Mouse (Mus musculus) embryonic facial prominence, embryonic 11.5 days (tissue): ENCODE data around the gene Utp14b. TPM values are rescaled to one million over a fixed set of nuclear protein-coding genes. Genes with fewer than 3 reads are reported as not detected.

Experiments
- ATAC-seq: fragments of 200-750 bp; cut with Nextera tagmentation; replicated peaks from 2 replicates; pipeline ENCODE4 v1.8.0; 2017; ENCODE audit warnings: low read depth; ENCODE audit not compliant: insufficient number of reproducible peaks, low FRiP score, low TSS enrichment
- DNase-seq: peaks from one replicate; pipeline ENCODE4 v3.0.0-alpha.2; 2015; ENCODE audit warnings: low spot score
- H3K27ac ChIP-seq: fragments of 300-500 bp; sonication (generic); replicated peaks from 2 replicates; pipeline ENCODE4 v1.5.1; 2014; ENCODE audit warnings: mild to moderate bottlenecking, low read depth, low read length, control low read depth
- H3K27me3 ChIP-seq: fragments of 300-500 bp; sonication (generic); 2 replicates; pipeline ENCODE4 v1.6.1; 2014; ENCODE audit warnings: mild to moderate bottlenecking, low read length, moderate library complexity, mixed read lengths; ENCODE audit not compliant: control insufficient read depth, insufficient read depth
- H3K36me3 ChIP-seq: fragments of 300-500 bp; sonication (generic); replicated peaks from 2 replicates; pipeline ENCODE4 v1.6.1; 2014; ENCODE audit warnings: low read depth, mild to moderate bottlenecking, low read length, moderate library complexity, mixed read lengths; ENCODE audit not compliant: control insufficient read depth, insufficient read depth
- H3K4me1 ChIP-seq: fragments of 300-500 bp; sonication (generic); 2 replicates; pipeline ENCODE4 v1.6.1; 2014; ENCODE audit warnings: low read length, mixed read lengths; ENCODE audit not compliant: control insufficient read depth, insufficient read depth
- H3K4me2 ChIP-seq: fragments of 300-500 bp; sonication (generic); 2 replicates; pipeline ENCODE4 v1.6.1; 2014; ENCODE audit warnings: low read depth, mild to moderate bottlenecking, control low read depth, low read length, moderate library complexity
- H3K4me3 ChIP-seq: fragments of 300-500 bp; sonication (generic); 2 replicates; pipeline ENCODE4 v1.5.1; 2014; ENCODE audit warnings: low read depth, low read length, control low read depth
- H3K9ac ChIP-seq: fragments of 300-500 bp; sonication (generic); replicated peaks from 2 replicates; pipeline ENCODE4 v1.6.1; 2014; ENCODE audit warnings: mild to moderate bottlenecking, control low read depth, low read length
- H3K9me3 ChIP-seq: fragments of 300-500 bp; sonication (generic); replicated peaks from 2 replicates; pipeline ENCODE4 v1.6.1; 2016; ENCODE audit warnings: mild to moderate bottlenecking, low read length, inconsistent platforms, mixed read lengths; ENCODE audit not compliant: control insufficient read depth
- WGBS: fragments of 180-500 bp; shearing (Covaris S2); extraction: QIAGEN DNeasy Blood & Tissue Kit; methylation state at CpG from one replicate; pipeline ENCODE4 v1.1.7; 2014; 5-methylcytosine and 5-hydroxymethylcytosine counted together
- polyA plus RNA-seq: library from polyadenylated mRNA; unstranded; fragments of >200 nt; fragmentation: Nextera tagmentation; extraction: Ambion mirVana; gene quantifications from 2 replicates; pipeline ENCODE4 v1.2.1, GENCODE M21; 2014

Gene Utp14b
- polyA plus RNA-seq, result 6.3 and 6.6 TPM in 2 replicates

DNA sequence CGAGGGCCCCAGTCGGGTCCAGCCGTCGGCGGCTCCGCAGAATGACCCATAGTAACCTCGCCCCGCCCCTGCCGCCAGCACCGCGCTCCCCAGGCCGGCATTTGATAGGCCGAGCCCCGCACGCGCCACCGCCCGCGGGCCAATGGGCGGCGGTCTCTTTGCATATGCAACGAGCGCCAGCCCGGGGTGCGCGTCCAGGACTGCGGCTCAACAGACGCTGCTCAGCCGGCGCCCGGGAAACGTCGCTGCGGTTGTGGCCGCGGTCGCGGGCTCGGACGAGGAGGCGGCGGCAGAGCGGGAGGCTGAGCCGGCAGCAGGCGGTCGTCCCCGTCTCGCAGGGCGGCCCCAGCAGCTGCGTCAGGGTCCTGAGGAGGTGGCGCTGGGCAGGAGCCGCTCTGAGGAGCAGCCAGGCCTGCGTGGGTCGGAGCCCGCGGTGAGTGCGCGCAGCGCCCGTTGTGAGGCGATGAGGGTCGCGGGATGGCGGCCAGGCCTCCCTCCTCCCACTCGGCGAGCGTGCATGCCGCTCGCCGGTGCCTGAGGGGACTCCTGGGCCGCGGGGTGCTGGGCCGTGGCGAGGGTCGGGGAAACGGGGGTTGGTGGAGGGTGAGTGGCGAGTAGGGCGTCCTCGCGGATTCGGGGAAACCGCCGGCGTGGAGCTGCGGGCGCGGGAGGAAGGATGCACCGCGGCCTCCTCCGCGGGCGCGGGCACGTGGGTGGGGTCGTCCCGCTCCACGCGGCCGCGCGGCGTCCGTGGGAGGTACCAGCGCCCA is at the start of gene Utp14b, which contains the start of gene Acsl3:
Utp14b (plus strand) TSS at position 368 of the 770 bp plus-strand sequence.
Acsl3 (plus strand) TSS at position 155 of the 770 bp plus-strand sequence.
- H3K27me3 ChIP-seq, result no peaks in the 10 kb centered on the region
- H3K27ac ChIP-seq, result peak within 1 kb of the TSS; percentile 95
- H3K9me3 ChIP-seq, result no peaks in the 10 kb centered on the region
- peak within 1 kb of the TSS; percentile 98 for H3K9ac ChIP-seq
- peak within 1 kb of the TSS; percentile 98 for H3K4me3 ChIP-seq
- peak within 1 kb of the TSS; percentile 50 for H3K4me2 ChIP-seq
- peak; percentile 97 for ATAC-seq
- DNase-seq, result peak; percentile 99
- no peaks in the 10 kb centered on the region; the same call in 1 of the 2 replicates for H3K4me1 ChIP-seq
- H3K36me3 ChIP-seq, result no peaks in the 10 kb centered on the region
- under 1% methylated on average over 86 of the region's 104 CpGs for WGBS

DNA sequence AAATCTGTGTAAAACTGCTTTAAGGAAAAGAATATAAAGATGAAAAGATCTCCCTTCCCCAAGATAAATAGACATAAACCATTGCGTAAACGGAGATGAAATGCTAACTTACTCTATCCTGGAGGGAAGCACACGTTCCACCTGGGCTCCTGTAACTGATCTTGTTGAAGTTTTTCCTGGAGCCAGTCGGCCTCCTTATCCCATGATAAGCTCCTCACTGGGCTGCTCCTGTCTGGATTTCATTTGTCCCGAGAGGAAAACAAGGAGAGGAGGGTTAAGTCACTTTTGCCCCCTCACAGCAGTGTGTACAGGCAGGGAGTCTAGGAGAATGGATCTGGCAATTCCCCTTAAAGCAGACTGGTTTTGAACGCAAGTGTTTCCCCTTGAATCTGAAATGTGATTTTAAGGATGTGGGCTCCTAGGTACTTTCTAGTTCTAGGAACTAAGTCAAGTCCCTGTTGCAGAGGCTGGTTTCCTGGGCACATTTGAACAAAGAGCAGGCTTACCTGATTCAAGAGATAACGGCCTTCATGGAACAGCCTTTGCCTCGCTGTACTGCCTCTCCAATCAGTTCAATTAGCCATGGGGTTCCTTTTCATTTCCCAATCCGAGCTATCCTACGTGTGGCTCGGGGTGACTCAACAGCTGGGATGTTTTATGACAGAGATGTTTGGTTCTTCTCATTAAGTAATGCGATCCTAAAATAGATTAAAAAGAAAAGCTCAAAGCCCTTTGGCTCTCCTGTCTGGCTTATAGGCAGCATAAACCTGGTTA is 48.5 kb upstream of the Utp14b start:
- no peaks in the 10 kb centered on the region for H3K9me3 ChIP-seq
- no peaks in the 10 kb centered on the region for H3K4me1 ChIP-seq
- H3K27ac ChIP-seq, result no peak overlapping the region
- H3K4me2 ChIP-seq, result no peak overlapping the region
- no peak for ATAC-seq
- H3K27me3 ChIP-seq, result no peaks in the 10 kb centered on the region
- no peaks in the 10 kb centered on the region for H3K36me3 ChIP-seq
- H3K9ac ChIP-seq, result no peak overlapping the region
- H3K4me3 ChIP-seq, result no peak overlapping the region
- 17% methylated on average over 12 of the region's 12 CpGs for WGBS
- DNase-seq, result peak; percentile 64

DNA sequence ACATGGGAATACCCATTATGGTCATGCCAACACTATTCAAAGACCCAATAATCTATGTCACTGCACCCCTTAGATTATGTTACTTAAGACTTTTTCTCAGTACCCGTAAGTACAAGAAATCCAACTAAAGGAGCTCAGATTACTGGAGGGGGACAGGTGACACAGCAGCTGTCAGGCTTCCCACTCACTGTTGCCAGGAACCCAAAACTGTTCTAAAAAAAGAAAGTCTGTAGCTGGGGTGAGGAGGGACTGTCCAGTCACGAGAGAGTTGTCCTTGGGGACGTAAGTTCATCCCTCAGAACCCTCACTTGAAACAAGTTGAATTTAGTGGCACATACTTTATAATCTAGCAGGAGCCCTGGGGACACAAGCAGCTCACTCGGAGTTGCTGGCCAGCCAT is 46.8 kb upstream of the Utp14b start:
- WGBS, result 54% methylated on average over 4 of the region's 4 CpGs
- DNase-seq (no peak), ATAC-seq (no peak)
- H3K27ac ChIP-seq, result no peak overlapping the region
- no peak overlapping the region for H3K9ac ChIP-seq
- H3K36me3 ChIP-seq, result no peaks in the 10 kb centered on the region
- no peaks in the 10 kb centered on the region for H3K27me3 ChIP-seq
- H3K4me2 ChIP-seq, result no peak overlapping the region
- H3K4me3 ChIP-seq, result no peak overlapping the region
- H3K4me1 ChIP-seq, result no peaks in the 10 kb centered on the region
- no peaks in the 10 kb centered on the region for H3K9me3 ChIP-seq

DNA sequence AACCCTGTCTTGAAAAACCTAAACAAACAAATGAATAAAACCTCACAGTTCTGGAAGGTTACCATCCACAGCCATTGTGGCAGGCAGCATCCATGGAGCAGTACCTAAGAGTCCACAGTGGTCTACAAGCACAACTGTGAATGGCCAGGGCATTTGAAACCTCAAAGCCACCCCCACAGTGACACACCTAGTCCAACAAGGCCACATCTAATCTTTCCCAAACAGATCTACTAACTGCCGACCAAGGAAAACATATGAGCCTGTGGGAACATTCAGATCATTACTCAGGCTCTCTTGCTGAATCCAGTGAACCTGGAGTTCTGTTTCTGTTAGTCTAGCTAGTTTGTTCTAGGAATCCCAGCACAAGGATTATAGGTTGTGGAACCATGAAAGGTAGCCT is 44.9 kb upstream of the Utp14b start:
- H3K27me3 ChIP-seq, result no peaks in the 10 kb centered on the region
- WGBS, result 85% methylated on average over 1 of the region's 1 CpGs
- H3K27ac ChIP-seq, result no peak overlapping the region
- H3K4me1 ChIP-seq, result no peaks in the 10 kb centered on the region
- DNase-seq (no peak), ATAC-seq (no peak)
- H3K9me3 ChIP-seq, result no peaks in the 10 kb centered on the region
- no peak overlapping the region for H3K4me3 ChIP-seq
- H3K36me3 ChIP-seq, result no peaks in the 10 kb centered on the region
- H3K9ac ChIP-seq, result no peak overlapping the region
- no peak overlapping the region for H3K4me2 ChIP-seq

DNA sequence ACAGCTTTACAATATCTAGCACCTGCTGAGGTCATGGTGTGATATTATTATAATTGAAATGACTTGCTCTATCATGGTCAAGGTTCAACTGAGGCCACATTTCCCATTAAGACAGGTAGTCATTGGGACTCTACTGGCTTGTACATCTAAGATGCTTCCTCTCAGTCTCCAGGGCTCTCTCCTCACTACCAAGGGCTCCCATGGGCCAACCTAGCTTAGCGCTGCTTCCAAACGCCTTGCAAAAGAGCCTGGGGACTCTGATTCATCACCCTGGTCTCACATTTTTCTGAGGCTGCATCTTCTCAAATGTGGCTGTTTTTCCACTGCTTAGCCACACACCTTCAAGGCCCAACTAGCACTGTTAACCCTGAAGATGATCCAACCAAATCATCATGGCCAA is 33.5 kb upstream of the Utp14b start:
- no peaks in the 10 kb centered on the region for H3K9me3 ChIP-seq
- no peak overlapping the region for H3K4me2 ChIP-seq
- no peak overlapping the region for H3K27ac ChIP-seq
- no peaks in the 10 kb centered on the region for H3K27me3 ChIP-seq
- no peaks in the 10 kb centered on the region for H3K4me1 ChIP-seq
- DNase-seq, result no peak
- no peak for ATAC-seq
- no peak overlapping the region for H3K4me3 ChIP-seq
- 91% methylated on average over 2 of the region's 2 CpGs for WGBS
- no peaks in the 10 kb centered on the region for H3K36me3 ChIP-seq
- H3K9ac ChIP-seq, result no peak overlapping the region

DNA sequence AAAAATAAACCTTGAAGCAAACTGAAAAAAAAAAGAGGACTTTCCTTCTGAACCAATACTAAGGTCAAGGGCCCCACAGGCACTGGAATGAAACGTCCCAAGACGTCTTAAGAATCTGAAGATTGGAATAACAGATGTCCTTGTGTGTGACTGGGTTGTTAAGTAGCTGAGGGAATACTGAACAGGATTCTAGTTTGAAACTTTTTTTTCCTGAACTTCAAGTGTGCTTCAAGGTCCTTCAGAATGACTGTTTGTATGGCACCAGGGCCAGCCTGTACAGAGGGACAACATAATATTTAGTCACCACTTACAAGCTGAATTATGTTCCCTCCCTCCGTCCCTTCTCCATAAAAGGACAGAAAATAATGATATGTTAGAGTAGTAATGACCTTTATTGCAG is 23.4 kb upstream of the Utp14b start:
- H3K4me3 ChIP-seq, result no peak overlapping the region
- no peak overlapping the region for H3K9ac ChIP-seq
- H3K27ac ChIP-seq, result no peak overlapping the region
- ATAC-seq, result no peak
- no peaks in the 10 kb centered on the region for H3K36me3 ChIP-seq
- 59% methylated on average over 3 of the region's 3 CpGs for WGBS
- no peak overlapping the region for H3K4me2 ChIP-seq
- no peaks in the 10 kb centered on the region for H3K9me3 ChIP-seq
- no peak for DNase-seq
- no peaks in the 10 kb centered on the region for H3K4me1 ChIP-seq
- no peaks in the 10 kb centered on the region for H3K27me3 ChIP-seq

DNA sequence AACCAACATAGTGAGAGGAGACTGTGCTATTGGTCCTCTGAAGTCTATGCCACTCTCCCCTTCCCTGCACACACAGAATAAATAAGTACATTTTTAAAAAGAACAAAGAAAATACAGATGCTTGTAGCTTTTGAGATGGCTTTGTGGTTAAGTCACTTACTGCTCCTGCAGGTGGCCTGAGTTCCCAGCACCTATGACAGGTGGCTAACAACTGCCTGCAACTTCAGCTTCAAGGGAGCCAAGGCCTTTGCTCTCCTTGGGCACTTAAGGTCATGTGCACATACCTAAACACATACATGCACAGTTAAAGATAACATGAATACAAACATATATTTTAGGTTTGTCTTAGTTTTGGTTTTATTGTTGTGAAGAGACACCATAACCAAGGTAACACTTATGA is 17.0 kb upstream of the Utp14b start:
- Histone ChIP-seq H3K4me2 (no peak overlapping the region), H3K9me3 (no peaks in the 10 kb centered on the region), H3K4me1 (no peaks in the 10 kb centered on the region), H3K36me3 (no peaks in the 10 kb centered on the region), H3K4me3 (no peak overlapping the region), H3K9ac (no peak overlapping the region), H3K27me3 (no peaks in the 10 kb centered on the region), H3K27ac (no peak overlapping the region)
- no peak for DNase-seq
- ATAC-seq, result no peak

DNA sequence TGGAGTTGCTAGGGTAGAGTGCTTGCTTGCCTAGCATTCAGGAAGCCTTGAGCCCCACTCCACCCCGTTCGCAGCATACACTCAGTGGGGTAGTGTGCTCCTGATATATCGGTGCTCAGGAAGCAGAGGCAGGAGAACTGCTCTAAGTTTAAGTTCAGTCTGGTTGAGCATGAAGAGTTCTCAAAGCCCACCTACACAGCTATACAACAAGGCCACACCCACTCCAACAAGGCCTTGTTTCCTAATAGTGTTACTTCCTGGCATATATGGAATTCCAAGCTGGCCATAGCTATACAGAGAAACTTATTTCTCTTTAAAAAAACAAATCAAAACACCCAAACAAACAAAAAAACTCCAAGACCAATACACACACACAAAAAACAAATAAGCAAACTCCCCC is 16.0 kb upstream of the Utp14b start:
- Histone ChIP-seq H3K9ac (no peak overlapping the region), H3K4me1 (no peaks in the 10 kb centered on the region), H3K9me3 (no peaks in the 10 kb centered on the region), H3K36me3 (no peaks in the 10 kb centered on the region), H3K27me3 (no peaks in the 10 kb centered on the region), H3K4me3 (no peak overlapping the region), H3K27ac (no peak overlapping the region), H3K4me2 (no peak overlapping the region)
- ATAC-seq, result no peak
- 96% methylated on average over 3 of the region's 3 CpGs for WGBS
- DNase-seq, result no peak
